Mouse (Mus musculus) liver, embryonic 11.5 days (tissue): ENCODE results near the gene Chchd4. TPM values are rescaled to one million over a fixed set of nuclear protein-coding genes. Genes with fewer than 3 reads are reported as not detected.

ENCODE experiments used
- ATAC-seq: fragments of 200-750 bp; cut with Nextera tagmentation; replicated peaks from 2 replicates; pipeline ENCODE4 v1.8.0; 2017; ENCODE audit warnings: moderate number of reproducible peaks, mild to moderate bottlenecking, moderate TSS enrichment, moderate library complexity; ENCODE audit not compliant: low FRiP score
- DNase-seq: peaks from one replicate; pipeline ENCODE4 v3.0.0-alpha.2; 2017; ENCODE audit warnings: low spot score
- H3K27ac ChIP-seq: fragments of 300-500 bp; sonication (generic); 2 replicates; pipeline ENCODE4 v1.5.1; 2014; ENCODE audit warnings: mild to moderate bottlenecking, low read depth, low read length, control low read depth
- H3K27me3 ChIP-seq: fragments of 300-500 bp; sonication (generic); replicated peaks from 2 replicates; pipeline ENCODE4 v1.6.1; 2014; ENCODE audit warnings: low read length, mixed read lengths; ENCODE audit not compliant: control insufficient read depth, insufficient read depth
- H3K36me3 ChIP-seq: fragments of 300-500 bp; sonication (generic); 2 replicates; pipeline ENCODE4 v1.6.1; 2014; ENCODE audit warnings: mild to moderate bottlenecking, low read length, moderate library complexity, mixed read lengths; ENCODE audit not compliant: control insufficient read depth, insufficient read depth
- H3K4me1 ChIP-seq: fragments of 300-500 bp; sonication (generic); replicated peaks from 2 replicates; pipeline ENCODE4 v1.6.1; 2014; ENCODE audit warnings: low read length, mixed read lengths; ENCODE audit not compliant: control insufficient read depth, insufficient read depth
- H3K4me2 ChIP-seq: fragments of 300-500 bp; sonication (generic); 2 replicates; pipeline ENCODE4 v1.6.1; 2014; ENCODE audit warnings: mild to moderate bottlenecking, control low read depth, moderate library complexity
- H3K4me3 ChIP-seq: fragments of 300-500 bp; sonication (generic); 2 replicates; pipeline ENCODE4 v1.5.1; 2014; ENCODE audit warnings: low read depth, low read length, control low read depth
- H3K9ac ChIP-seq: fragments of 300-500 bp; sonication (generic); 2 replicates; pipeline ENCODE4 v1.6.1; 2014; ENCODE audit warnings: low read depth, low read length, control low read depth
- H3K9me3 ChIP-seq: fragments of 300-500 bp; sonication (generic); 2 replicates; pipeline ENCODE4 v1.6.1; 2016; ENCODE audit warnings: low read length, inconsistent platforms, mixed read lengths; ENCODE audit not compliant: control insufficient read depth
- WGBS: fragments of 180-500 bp; shearing (Covaris S2); extraction: QIAGEN DNeasy Blood & Tissue Kit; methylation state at CpG from one replicate; pipeline ENCODE4 v1.1.7; 2014; 5-methylcytosine and 5-hydroxymethylcytosine counted together
- polyA plus RNA-seq: library from polyadenylated mRNA; unstranded; fragments of >200 nt; fragmentation: Nextera tagmentation; extraction: Ambion mirVana; gene quantifications from 2 replicates; pipeline ENCODE4 v1.2.1, GENCODE M21; 2014

The Chchd4 gene
- polyA plus RNA-seq, 1 experiment from 2014 or later, result 47.1 TPM

DNA sequence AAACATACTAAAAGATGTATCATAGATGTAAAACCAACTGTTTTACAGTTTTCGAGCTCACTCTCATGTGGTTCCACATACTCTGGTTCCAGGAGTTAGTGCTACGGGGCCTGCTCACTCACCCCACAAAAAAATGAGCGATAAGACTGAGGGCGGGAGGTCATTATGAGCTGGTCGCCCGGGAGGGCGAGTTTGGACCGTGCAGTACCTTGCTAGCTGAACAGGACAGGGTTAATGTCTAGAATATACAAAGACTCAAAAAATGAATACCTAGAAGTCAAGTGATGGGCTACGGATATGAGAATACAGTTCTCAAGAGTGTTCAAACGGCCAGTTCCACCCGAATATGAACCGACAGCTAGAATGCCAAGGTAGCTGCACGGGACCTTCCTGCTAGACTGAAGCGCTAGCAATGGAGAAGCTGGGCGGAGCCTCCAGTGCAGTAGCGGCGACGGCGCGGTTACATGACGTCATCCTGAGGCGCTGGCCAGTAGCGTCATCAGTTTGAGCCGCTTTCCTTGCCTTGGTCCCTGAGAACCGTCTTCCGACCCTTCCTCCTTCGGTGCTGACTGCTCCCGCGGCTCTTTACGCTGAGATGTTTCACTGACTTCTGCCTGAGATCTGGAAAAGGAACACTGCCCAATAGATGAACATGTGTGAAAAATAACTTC is 32.7 kb downstream of the Chchd4 start:
- peak overlapping the region; percentile 69 for H3K4me3 ChIP-seq
- H3K9ac ChIP-seq, result peak overlapping the region; percentile 73
- H3K36me3 ChIP-seq, result no peaks in the 10 kb centered on the region
- H3K27ac ChIP-seq, result peak overlapping the region; percentile 44; the same call in 1 of the 2 replicates
- ATAC-seq (peak; percentile 93), DNase-seq (peak; percentile 91)
- H3K27me3 ChIP-seq, result peaks cover 2% of the 10 kb centered on the region
- no peaks in the 10 kb centered on the region for H3K9me3 ChIP-seq
- H3K4me1 ChIP-seq, result peaks cover 3% of the 10 kb centered on the region; the same call in 1 of the 2 replicates
- 2% methylated on average over 30 of the region's 30 CpGs for WGBS
- peak overlapping the region; percentile 86 for H3K4me2 ChIP-seq

- H3K4me1 ChIP-seq, result no peaks in the 10 kb centered on the region
- H3K9me3 ChIP-seq, result no peaks in the 10 kb centered on the region
- DNase-seq, result no peak
- no peak overlapping the region for H3K27ac ChIP-seq
- no peak overlapping the region for H3K9ac ChIP-seq
- H3K4me2 ChIP-seq, result no peak overlapping the region
- H3K36me3 ChIP-seq, result no peaks in the 10 kb centered on the region
- H3K4me3 ChIP-seq, result no peak overlapping the region
- no peak for ATAC-seq
- 60% methylated on average over 4 of the region's 4 CpGs for WGBS
- H3K27me3 ChIP-seq, result no peaks in the 10 kb centered on the region
These were observed 49.2 kb downstream of the Chchd4 start for GRCm38 (mm10) chr6:91424151-91424550.

- H3K27me3 ChIP-seq, result 0 out of 2 replicates have a peak, but pooled peaks cover 3% of the 10 kb centered on the region
- 74% methylated on average over 4 of the region's 4 CpGs for WGBS
- no peak overlapping the region for H3K27ac ChIP-seq
- no peaks in the 10 kb centered on the region for H3K4me1 ChIP-seq
- DNase-seq (no peak), ATAC-seq (no peak)
- H3K9me3 ChIP-seq, result no peaks in the 10 kb centered on the region
- no peak overlapping the region for H3K4me3 ChIP-seq
- H3K36me3 ChIP-seq, result no peaks in the 10 kb centered on the region
- no peak overlapping the region for H3K9ac ChIP-seq
- no peak overlapping the region for H3K4me2 ChIP-seq
These were observed 51.7 kb downstream of the Chchd4 start for GRCm38 (mm10) chr6:91421629-91422028.

GRCm38 (mm10) chr6:91417291-91417845 is 56.0 kb downstream of the Chchd4 start:
- DNase-seq (no peak), ATAC-seq (no peak)
- Histone ChIP-seq H3K4me1 (no peaks in the 10 kb centered on the region), H3K9ac (no peak overlapping the region), H3K27me3 (peaks cover 25% of the 10 kb centered on the region), H3K27ac (no peak overlapping the region), H3K4me3 (no peak overlapping the region), H3K4me2 (no peak overlapping the region), H3K9me3 (no peaks in the 10 kb centered on the region), H3K36me3 (no peaks in the 10 kb centered on the region)
- WGBS, result 66% methylated on average over 5 of the region's 5 CpGs

DNA sequence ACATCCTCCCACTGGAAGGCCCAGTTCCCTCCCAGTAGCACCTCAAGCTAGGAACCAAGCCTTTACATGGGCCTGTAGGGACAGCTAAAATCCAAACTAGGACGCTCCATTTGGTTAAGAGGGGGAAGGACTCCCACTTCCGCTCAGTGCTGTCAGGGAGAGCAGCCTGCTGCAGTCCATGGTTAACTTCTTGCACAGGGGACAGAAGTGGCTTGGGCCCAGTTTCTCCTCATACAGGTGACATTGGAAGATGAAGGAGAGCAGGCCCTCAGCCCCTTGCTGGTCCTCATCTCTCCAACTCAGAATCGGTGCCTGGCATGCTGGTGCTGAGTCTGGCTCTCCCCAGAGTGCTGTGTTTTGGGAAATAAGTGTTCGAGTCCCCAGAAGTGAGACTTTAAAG is 57.2 kb downstream of the Chchd4 start:
- peaks cover 37% of the 10 kb centered on the region for H3K27me3 ChIP-seq
- no peak overlapping the region for H3K27ac ChIP-seq
- no peak overlapping the region for H3K4me3 ChIP-seq
- H3K4me2 ChIP-seq, result no peak overlapping the region
- H3K36me3 ChIP-seq, result no peaks in the 10 kb centered on the region
- peaks cover 3% of the 10 kb centered on the region for H3K4me1 ChIP-seq
- 72% methylated on average over 4 of the region's 4 CpGs for WGBS
- ATAC-seq, result no peak
- no peak for DNase-seq
- H3K9me3 ChIP-seq, result no peaks in the 10 kb centered on the region
- no peak overlapping the region for H3K9ac ChIP-seq

DNA sequence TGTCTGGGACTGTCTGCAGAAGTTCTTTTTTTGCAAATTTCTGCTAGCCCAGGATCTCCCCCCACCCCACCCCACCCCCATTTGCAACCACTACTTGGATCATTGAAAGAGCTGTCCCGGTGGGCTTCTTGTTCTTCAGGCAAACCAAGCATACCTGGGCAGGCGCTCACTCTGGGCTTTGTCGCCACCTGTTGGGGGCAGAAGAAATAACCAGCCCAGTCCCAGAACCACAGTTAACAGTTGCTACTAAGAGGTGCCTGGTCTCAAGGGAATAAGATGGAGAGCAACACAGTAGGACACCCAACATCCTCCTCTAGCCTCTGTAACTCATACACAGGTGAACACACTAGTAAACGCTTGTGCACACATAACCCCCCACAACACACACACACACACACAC is 58.5 kb downstream of the Chchd4 start:
- H3K9me3 ChIP-seq, result no peaks in the 10 kb centered on the region
- H3K4me3 ChIP-seq, result no peak overlapping the region
- H3K27ac ChIP-seq, result no peak overlapping the region
- DNase-seq (peak; percentile 38), ATAC-seq (no peak)
- no peak overlapping the region for H3K9ac ChIP-seq
- no peaks in the 10 kb centered on the region for H3K36me3 ChIP-seq
- peaks cover 8% of the 10 kb centered on the region for H3K4me1 ChIP-seq
- peaks cover 49% of the 10 kb centered on the region for H3K27me3 ChIP-seq
- whole genome bisulfite sequencing, result 1% methylated on average over 4 of the region's 4 CpGs
- no peak overlapping the region for H3K4me2 ChIP-seq

Other genes starting within 250 kb of the Chchd4 start
- gene Wnt7a, start 62.2 kb downstream of the Chchd4 start, polyA plus RNA-seq, result 0.05 and 0.30 TPM in 2 replicates
- gene Tmem43, start 157 bp upstream of the Chchd4 start, polyA plus RNA-seq, result 30.0 and 31.7 TPM in 2 replicates
- gene Xpc, start 42.3 kb upstream of the Chchd4 start, polyA plus RNA-seq, result 13.2 and 13.4 TPM in 2 replicates
- gene Lsm3, start 42.4 kb upstream of the Chchd4 start, polyA plus RNA-seq, result 309 and 318 TPM in 2 replicates
- gene Slc6a6, start 210.5 kb upstream of the Chchd4 start, polyA plus RNA-seq, result 30.3 and 33.2 TPM in 2 replicates